Mouse (Mus musculus): Measurements from ENCODE around the gene Tet2. TPM values are rescaled to one million over a fixed set of nuclear protein-coding genes. Genes with fewer than 3 reads are reported as not detected.
"Not testable (repeated sequence)": the region's sequence is repeated elsewhere in the genome, so short reads cannot be mapped to it uniquely, and the experiment has no call there.

The Tet2 gene
- total RNA-seq, 2 experiments from 2014 or later = 20.3 to 20.6 TPM

- DNase-seq (ENCODE audit: low spot score) = no peak
- intact Hi-C loops (cut with DNase I) = no loop called here
These were observed 7.0 kb upstream of the Tet2 start for GRCm38 (mm10) chr3:133551941-133552340.

- intact Hi-C loops (cut with DNase I) = loop anchor here (5.0 kb wide), 3 partner anchors 42 to 237 kb away; partner anchors contain the start of gene Ppa2
- no peak for DNase-seq (ENCODE audit: low spot score)
These were observed 4.6 kb upstream of the Tet2 start for GRCm38 (mm10) chr3:133549385-133550170.

- no peak for DNase-seq (ENCODE audit: low spot score)
- intact Hi-C loops (cut with DNase I) = loop anchor here (5.0 kb wide), 3 partner anchors 41 to 236 kb away; partner anchors contain the start of gene Ppa2
These were observed 3.7 kb upstream of the Tet2 start for GRCm38 (mm10) chr3:133548613-133549012.

- intact Hi-C loops (cut with DNase I) = loop anchor here (5.0 kb wide), 3 partner anchors 39 to 234 kb away; partner anchors contain the start of gene Ppa2
- DNase-seq (ENCODE audit: low spot score) = no peak
These were observed 1.9 kb upstream of the Tet2 start for GRCm38 (mm10) chr3:133546790-133547189.

- no peak for DNase-seq (ENCODE audit: low spot score)
- intact Hi-C loops (cut with DNase I) = loop anchor here (5.0 kb wide), 3 partner anchors 38 to 233 kb away; partner anchors contain the start of gene Ppa2
These were observed 346 bp upstream of the Tet2 start for GRCm38 (mm10) chr3:133545304-133545666.

- intact Hi-C loops (cut with DNase I) = no loop called here
- peak; percentile 82 for DNase-seq (ENCODE audit: low spot score)
These were observed 798 bp downstream of the Tet2 start for GRCm38 (mm10) chr3:133544131-133544550.

- intact Hi-C loops (cut with DNase I) = no loop called here
- no peak for DNase-seq (ENCODE audit: low spot score)
These were observed 1.6 kb downstream of the Tet2 start for GRCm38 (mm10) chr3:133543101-133544020.

- no peak for DNase-seq (ENCODE audit: low spot score)
- intact Hi-C loops (cut with DNase I) = no loop called here
These were observed 2.9 kb downstream of the Tet2 start for GRCm38 (mm10) chr3:133542084-133542483.

GRCm38 (mm10) chr3:133541000-133541399 is 3.9 kb downstream of the Tet2 start:
- DNase-seq (ENCODE audit: low spot score) = no peak
- intact Hi-C loops (cut with DNase I) = no loop called here

GRCm38 (mm10) chr3:133539991-133540390 is 4.9 kb downstream of the Tet2 start:
- DNase-seq (ENCODE audit: low spot score) = no peak
- intact Hi-C loops (cut with DNase I) = loop anchor here (2.0 kb wide), 1 partner anchor 19 kb away; no protein-coding TSS in a partner anchor

GRCm38 (mm10) chr3:133538499-133538898 is 6.4 kb downstream of the Tet2 start:
- intact Hi-C loops (cut with DNase I) = loop anchor here (2.0 kb wide), 1 partner anchor 18 kb away; no protein-coding TSS in a partner anchor
- DNase-seq (ENCODE audit: low spot score) = not testable (repeated sequence)

GRCm38 (mm10) chr3:133535644-133536043 is 9.3 kb downstream of the Tet2 start:
- no peak for DNase-seq (ENCODE audit: low spot score)
- intact Hi-C loops (cut with DNase I) = no loop called here

GRCm38 (mm10) chr3:133534066-133534465 is 10.9 kb downstream of the Tet2 start:
- DNase-seq (ENCODE audit: low spot score) = no peak

GRCm38 (mm10) chr3:133533272-133533995 is 11.5 kb downstream of the Tet2 start:
- DNase-seq (ENCODE audit: low spot score) = no peak
- intact Hi-C loops (cut with DNase I) = no loop called here

More at GRCm38 (mm10) chr3:133534066-133534465, 10.9 kb downstream of the Tet2 start:
- intact Hi-C loops (cut with DNase I) = no loop called here

- intact Hi-C loops (cut with DNase I) = no loop called here
- DNase-seq (ENCODE audit: low spot score) = no peak
These were observed 12.1 kb downstream of the Tet2 start for GRCm38 (mm10) chr3:133532806-133533205.

- no peak for DNase-seq (ENCODE audit: low spot score)
- intact Hi-C loops (cut with DNase I) = no loop called here
These were observed 12.7 kb downstream of the Tet2 start for GRCm38 (mm10) chr3:133532252-133532651.

GRCm38 (mm10) chr3:133531101-133531500 is 13.8 kb downstream of the Tet2 start:
- intact Hi-C loops (cut with DNase I) = no loop called here
- DNase-seq (ENCODE audit: low spot score) = no peak

- intact Hi-C loops (cut with DNase I) = no loop called here
These were observed 14.3 kb downstream of the Tet2 start for GRCm38 (mm10) chr3:133530664-133531063.

GRCm38 (mm10) chr3:133526119-133526723 is 18.7 kb downstream of the Tet2 start:
- DNase-seq (ENCODE audit: low spot score) = no peak
- intact Hi-C loops (cut with DNase I) = no loop called here

More at GRCm38 (mm10) chr3:133530664-133531063, 14.3 kb downstream of the Tet2 start:
- DNase-seq (ENCODE audit: low spot score) = no peak

Data from heart, postnatal 25 days (tissue).